Mouse (Mus musculus) midbrain, embryonic 15.5 days (tissue): ENCODE measurements at regions not wholly inside any gene's neighbourhood (a gene's known extent, or its start where the extent isn't known, plus 50 kb on each side); places are given as distances from the start of the nearest gene placed in this dataset.
A peak's percentile ranks its signal among the peaks of the same experiment; 100 is the strongest.

ENCODE experiments used
- ATAC-seq: fragments of 200-750 bp; cut with Nextera tagmentation; replicated peaks from 2 replicates; pipeline ENCODE4 v1.8.0; 2017; ENCODE audit warnings: moderate TSS enrichment
- H3K27ac ChIP-seq: fragments of 300-500 bp; sonication (generic); 2 replicates; pipeline ENCODE4 v1.5.1; 2015; ENCODE audit warnings: mild to moderate bottlenecking, inconsistent platforms
- H3K27me3 ChIP-seq: fragments of 300-500 bp; sonication (generic); replicated peaks from 2 replicates; pipeline ENCODE4 v1.6.1; 2015; ENCODE audit warnings: inconsistent platforms
- H3K36me3 ChIP-seq: fragments of 300-500 bp; sonication (generic); replicated peaks from 2 replicates; pipeline ENCODE4 v1.6.1; 2015; ENCODE audit warnings: inconsistent platforms
- H3K4me1 ChIP-seq: fragments of 300-500 bp; sonication (generic); 2 replicates; pipeline ENCODE4 v1.6.1; 2015; ENCODE audit warnings: inconsistent platforms
- H3K4me2 ChIP-seq: fragments of 300-500 bp; sonication (generic); 2 replicates; pipeline ENCODE4 v1.6.1; 2015; ENCODE audit warnings: inconsistent platforms, mild to moderate bottlenecking, moderate library complexity
- H3K4me3 ChIP-seq: fragments of 300-500 bp; sonication (generic); 2 replicates; pipeline ENCODE4 v1.5.1; 2015; ENCODE audit warnings: mild to moderate bottlenecking, inconsistent platforms
- H3K9ac ChIP-seq: fragments of 300-500 bp; sonication (generic); 2 replicates; pipeline ENCODE4 v1.6.1; 2015; ENCODE audit warnings: mild to moderate bottlenecking, inconsistent platforms
- H3K9me3 ChIP-seq: fragments of 300-500 bp; sonication (generic); 2 replicates; pipeline ENCODE4 v1.6.1; 2016; ENCODE audit warnings: inconsistent platforms
- WGBS: fragments of 180-500 bp; shearing (Covaris S2); methylation state at CpG from one replicate; pipeline ENCODE4 v1.1.7; 2015; ENCODE audit warnings: mixed read lengths; 5-methylcytosine and 5-hydroxymethylcytosine counted together

GRCm38 (mm10) chr1:78050231-78050630, 146.7 kb downstream of the Pax3 start:
- no peak overlapping the region for H3K4me2 ChIP-seq
- ATAC-seq, result no peak

GRCm38 (mm10) chr1:78032336-78032735, 164.6 kb downstream of the Pax3 start:
- no peaks in the 10 kb centered on the region for H3K27me3 ChIP-seq
- no peaks in the 10 kb centered on the region for H3K36me3 ChIP-seq
- no peak overlapping the region for H3K27ac ChIP-seq
- H3K4me2 ChIP-seq, result no peak overlapping the region
- H3K4me1 ChIP-seq, result no peaks in the 10 kb centered on the region
- no peak overlapping the region for H3K4me3 ChIP-seq
- H3K9ac ChIP-seq, result no peak overlapping the region
- H3K9me3 ChIP-seq, result no peaks in the 10 kb centered on the region
- WGBS, result 89% methylated on average over 2 of the region's 2 CpGs
- no peak for ATAC-seq

More at GRCm38 (mm10) chr1:78050231-78050630, 146.7 kb downstream of the Pax3 start:
- 93% methylated on average over 3 of the region's 3 CpGs for WGBS
- Histone ChIP-seq H3K27ac (no peak overlapping the region), H3K27me3 (no peaks in the 10 kb centered on the region), H3K9me3 (no peaks in the 10 kb centered on the region), H3K4me1 (no peaks in the 10 kb centered on the region), H3K36me3 (no peaks in the 10 kb centered on the region), H3K9ac (no peak overlapping the region), H3K4me3 (no peak overlapping the region)

GRCm38 (mm10) chr1:78021766-78022165, 175.2 kb downstream of the Pax3 start:
- 67% methylated on average over 6 of the region's 6 CpGs for WGBS
- Histone ChIP-seq H3K27me3 (no peaks in the 10 kb centered on the region), H3K4me2 (no peak overlapping the region), H3K9me3 (no peaks in the 10 kb centered on the region), H3K27ac (no peak overlapping the region), H3K9ac (no peak overlapping the region), H3K4me1 (no peaks in the 10 kb centered on the region), H3K36me3 (no peaks in the 10 kb centered on the region), H3K4me3 (no peak overlapping the region)
- ATAC-seq, result no peak

DNA sequence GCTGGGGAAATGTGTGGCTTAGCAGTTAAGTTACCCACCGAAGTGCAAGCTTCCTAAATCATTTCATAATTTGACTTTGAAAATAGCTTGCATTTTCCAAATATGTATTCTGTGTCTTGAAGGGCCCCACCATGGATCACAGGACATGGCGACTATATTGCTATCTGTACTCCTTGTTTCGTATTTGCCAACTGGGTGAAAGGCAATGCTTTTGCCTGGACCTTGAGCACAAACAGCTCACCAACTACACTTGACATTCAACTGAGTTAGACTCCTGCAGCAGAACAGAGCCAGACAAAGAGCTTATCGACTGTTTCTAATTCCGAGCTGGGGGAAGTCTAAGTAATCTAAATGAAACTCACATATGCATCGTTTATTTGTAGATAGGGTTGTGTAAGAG, 175.9 kb downstream of the Pax3 start:
- Histone ChIP-seq H3K27ac (no peak overlapping the region), H3K4me3 (no peak overlapping the region), H3K4me2 (no peak overlapping the region), H3K9me3 (no peaks in the 10 kb centered on the region), H3K27me3 (no peaks in the 10 kb centered on the region), H3K36me3 (no peaks in the 10 kb centered on the region), H3K9ac (no peak overlapping the region), H3K4me1 (peaks cover 4% of the 10 kb centered on the region; the same call in 1 of the 2 replicates)
- 65% methylated on average over 6 of the region's 6 CpGs for WGBS
- ATAC-seq, result no peak

- 79% methylated on average over 6 of the region's 6 CpGs for WGBS
- Histone ChIP-seq H3K4me3 (no peak overlapping the region), H3K36me3 (no peaks in the 10 kb centered on the region), H3K4me2 (no peak overlapping the region), H3K9ac (no peak overlapping the region), H3K9me3 (no peaks in the 10 kb centered on the region), H3K27me3 (no peaks in the 10 kb centered on the region), H3K27ac (no peak overlapping the region), H3K4me1 (peaks cover 4% of the 10 kb centered on the region; the same call in 1 of the 2 replicates)
- ATAC-seq, result no peak
Measured at GRCm38 (mm10) chr1:78017949-78018617, 178.9 kb downstream of the Pax3 start.

DNA sequence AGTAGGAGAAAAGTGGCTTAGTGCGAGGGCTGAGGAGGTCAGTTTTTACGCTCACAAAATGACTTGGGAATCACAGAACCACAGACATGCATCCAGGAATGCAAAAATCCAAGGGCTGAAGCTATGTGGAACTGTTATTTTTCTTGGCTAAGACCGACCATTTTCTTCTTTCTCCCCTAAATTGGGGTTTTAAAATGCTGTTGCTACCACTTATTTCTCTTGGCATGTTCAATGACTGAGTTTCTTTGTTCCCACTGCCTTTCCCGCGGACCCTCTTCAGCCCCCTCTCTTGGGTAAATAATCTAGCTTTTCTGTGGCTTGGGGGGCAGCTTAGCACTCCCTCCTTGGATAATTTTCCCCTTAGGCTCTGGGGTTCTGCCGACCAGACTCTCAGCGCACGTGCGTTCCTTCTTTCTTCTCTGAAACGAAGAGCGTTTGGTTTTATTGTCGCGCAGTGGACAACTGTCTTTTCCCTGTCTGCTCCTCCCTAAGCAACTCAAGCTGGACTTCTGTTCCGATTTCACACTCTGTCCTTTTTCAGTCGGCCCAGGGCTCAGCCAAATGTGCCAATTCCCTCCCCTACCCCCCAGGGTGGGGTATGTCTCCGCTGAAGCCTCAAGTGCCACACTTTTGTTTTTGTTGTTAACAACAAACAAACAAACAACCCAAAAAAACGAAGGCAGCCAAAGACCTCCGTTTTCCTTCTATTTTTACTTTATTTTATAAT, 180.2 kb downstream of the Pax3 start:
- H3K9me3 ChIP-seq, result no peaks in the 10 kb centered on the region
- H3K4me3 ChIP-seq, result peak overlapping the region; percentile 23
- WGBS, result 29% methylated on average over 18 of the region's 18 CpGs
- H3K27ac ChIP-seq, result no peak overlapping the region
- H3K4me2 ChIP-seq, result peak overlapping the region; percentile 48
- no peaks in the 10 kb centered on the region for H3K27me3 ChIP-seq
- peaks cover 4% of the 10 kb centered on the region; the same call in 1 of the 2 replicates for H3K4me1 ChIP-seq
- H3K9ac ChIP-seq, result no peak overlapping the region
- no peaks in the 10 kb centered on the region for H3K36me3 ChIP-seq
- no peak for ATAC-seq

DNA sequence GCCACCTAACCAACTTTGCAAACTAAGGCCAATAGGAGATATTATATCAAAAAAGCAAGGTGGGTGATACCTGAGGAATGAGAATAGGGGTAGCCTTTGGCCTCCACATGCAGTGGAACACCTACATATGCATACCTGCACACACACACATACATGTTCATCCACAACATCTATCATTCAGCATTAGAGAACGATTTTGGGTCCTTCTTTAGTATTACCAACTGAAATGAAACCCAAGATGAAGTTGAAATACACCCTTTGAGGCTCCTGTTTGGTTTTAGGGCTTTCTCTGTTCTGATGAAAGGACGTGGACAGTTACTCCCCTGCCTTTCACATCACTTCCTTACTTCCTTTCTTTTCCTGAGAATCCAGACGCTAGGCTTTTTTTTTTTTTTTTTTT, 180.9 kb downstream of the Pax3 start:
- ATAC-seq, result no peak
- no peaks in the 10 kb centered on the region for H3K27me3 ChIP-seq
- H3K4me1 ChIP-seq, result peaks cover 4% of the 10 kb centered on the region; the same call in 1 of the 2 replicates
- H3K4me2 ChIP-seq, result no peak overlapping the region
- no peak overlapping the region for H3K9ac ChIP-seq
- H3K36me3 ChIP-seq, result no peaks in the 10 kb centered on the region
- WGBS, result 36% methylated on average over 3 of the region's 3 CpGs
- H3K27ac ChIP-seq, result no peak overlapping the region
- H3K9me3 ChIP-seq, result no peaks in the 10 kb centered on the region
- no peak overlapping the region for H3K4me3 ChIP-seq

GRCm38 (mm10) chr1:78013396-78013795, 183.5 kb downstream of the Pax3 start:
- no peak for ATAC-seq
- no peak overlapping the region for H3K27ac ChIP-seq
- 13% methylated on average over 3 of the region's 3 CpGs for whole genome bisulfite sequencing
- H3K27me3 ChIP-seq, result no peaks in the 10 kb centered on the region
- peaks cover 4% of the 10 kb centered on the region; the same call in 1 of the 2 replicates for H3K4me1 ChIP-seq
- H3K4me3 ChIP-seq, result no peak overlapping the region
- no peaks in the 10 kb centered on the region for H3K36me3 ChIP-seq
- H3K9ac ChIP-seq, result no peak overlapping the region
- H3K9me3 ChIP-seq, result no peaks in the 10 kb centered on the region
- H3K4me2 ChIP-seq, result no peak overlapping the region

GRCm38 (mm10) chr1:78008811-78009410, 188.0 kb downstream of the Pax3 start:
- no peak for ATAC-seq
- Histone ChIP-seq H3K27ac (no peak overlapping the region), H3K36me3 (no peaks in the 10 kb centered on the region), H3K9me3 (no peaks in the 10 kb centered on the region), H3K27me3 (no peaks in the 10 kb centered on the region), H3K4me3 (no peak overlapping the region), H3K9ac (no peak overlapping the region), H3K4me2 (no peak overlapping the region), H3K4me1 (no peaks in the 10 kb centered on the region; the same call in 1 of the 2 replicates)
- WGBS, result 33% methylated on average over 16 of the region's 16 CpGs

DNA sequence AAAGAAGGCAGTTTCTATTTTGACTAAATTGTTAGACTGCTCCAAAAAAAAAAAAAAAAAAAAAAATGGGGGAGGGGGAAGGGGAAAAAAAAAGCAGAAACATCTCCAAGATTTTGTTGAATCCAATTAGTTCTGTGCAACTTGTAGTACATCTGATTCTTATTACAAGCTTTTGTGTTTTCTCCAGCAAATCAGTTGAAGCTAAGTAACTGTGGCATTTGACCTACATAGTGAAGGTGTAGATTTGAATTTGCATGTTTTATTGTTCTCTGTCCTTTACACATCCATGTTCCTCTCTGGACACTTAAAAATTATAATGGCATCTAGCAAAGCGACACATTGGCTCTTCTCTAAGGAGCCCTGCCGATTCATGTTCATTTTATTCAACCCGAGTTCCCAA, 192.6 kb downstream of the Pax3 start:
- WGBS, result 82% methylated on average over 3 of the region's 3 CpGs
- Histone ChIP-seq H3K9ac (no peak overlapping the region), H3K9me3 (no peaks in the 10 kb centered on the region), H3K4me2 (no peak overlapping the region), H3K36me3 (no peaks in the 10 kb centered on the region), H3K27ac (no peak overlapping the region), H3K4me1 (no peaks in the 10 kb centered on the region; the same call in 1 of the 2 replicates), H3K4me3 (no peak overlapping the region), H3K27me3 (no peaks in the 10 kb centered on the region)
- ATAC-seq, result no peak

GRCm38 (mm10) chr1:77998727-77999126, 198.2 kb downstream of the Pax3 start:
- H3K4me1 ChIP-seq, result no peaks in the 10 kb centered on the region
- no peak overlapping the region for H3K4me2 ChIP-seq
- no peaks in the 10 kb centered on the region for H3K9me3 ChIP-seq
- ATAC-seq, result no peak
- H3K36me3 ChIP-seq, result no peaks in the 10 kb centered on the region
- H3K27ac ChIP-seq, result no peak overlapping the region
- H3K27me3 ChIP-seq, result no peaks in the 10 kb centered on the region
- H3K9ac ChIP-seq, result no peak overlapping the region
- 89% methylated on average over 3 of the region's 3 CpGs for WGBS
- no peak overlapping the region for H3K4me3 ChIP-seq

GRCm38 (mm10) chr1:77981528-77981927, 215.4 kb downstream of the Pax3 start:
- no peak overlapping the region for H3K4me2 ChIP-seq
- no peaks in the 10 kb centered on the region for H3K9me3 ChIP-seq
- H3K27ac ChIP-seq, result no peak overlapping the region
- no peaks in the 10 kb centered on the region for H3K4me1 ChIP-seq
- H3K9ac ChIP-seq, result no peak overlapping the region
- H3K27me3 ChIP-seq, result peaks cover 8% of the 10 kb centered on the region
- ATAC-seq, result no peak
- 77% methylated on average over 4 of the region's 4 CpGs for WGBS
- H3K36me3 ChIP-seq, result no peaks in the 10 kb centered on the region
- H3K4me3 ChIP-seq, result no peak overlapping the region
